Mouse (Mus musculus) bone marrow macrophage, adult 2 months (primary cell): ENCODE results near the gene Nmnat2.

Experiments used
- CTCF ChIP-seq: IDR thresholded peaks from 2 replicates; pipeline ENCODE4 v1.5.1; 2012; ENCODE audit warnings: low read depth, mild to moderate bottlenecking, low read length, moderate library complexity
- POLR2A ChIP-seq: IDR thresholded peaks from 2 replicates; pipeline ENCODE4 v1.6.1; 2012; ENCODE audit warnings: mild to moderate bottlenecking, low read depth, low read length, borderline replicate concordance

DNA sequence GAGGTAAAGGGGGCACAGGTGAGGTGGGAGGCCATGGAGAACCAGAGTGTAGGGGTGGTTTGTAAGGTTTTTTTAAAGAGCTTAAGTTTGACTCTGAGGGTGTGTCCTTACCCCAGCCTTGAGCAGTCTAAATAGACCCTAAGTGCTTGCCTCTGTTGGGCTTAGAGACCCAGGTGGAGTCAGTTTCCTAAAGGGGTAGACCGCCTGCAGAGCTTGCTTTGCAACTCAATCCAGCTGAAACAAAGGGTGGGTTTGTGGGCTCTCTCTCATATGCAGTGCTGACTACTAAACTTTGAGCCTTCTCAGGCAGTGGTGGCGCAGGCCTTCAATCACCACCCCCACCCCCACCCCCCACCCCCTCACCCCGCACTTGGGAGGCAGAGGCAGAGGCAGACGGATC lies 11.8 kb upstream of the Nmnat2 start:
- TF ChIP-seq CTCF (no peak), POLR2A (no peak)
